Comparison of ENCODE assay signal across 19 mouse cellular contexts in genomic region chr14:117662261-117662660, GRCm38 (mm10).
"Had no signal": no experiment of that assay in that cellular context is flagged by ENCODE, and none has a peak within 500 bp of the region (broad histone marks: within the 10 kb centered on the region; RNA-seq: fewer than 3 reads in every experiment).

No protein-coding gene starts in this region.

- H3K36me3 ChIP-seq: liver, embryonic 12.5 days; midbrain, embryonic 10.5 days; midbrain, embryonic 13.5 days; midbrain, embryonic 15.5 days; neural tube, embryonic 13.5 days; neural tube, embryonic 15.5 days had no signal

- ATAC-seq: liver, embryonic 12.5 days; midbrain, embryonic 13.5 days; midbrain, embryonic 15.5 days had no signal

- DNase-seq: lung, adult 18-20 months; lung, postnatal 10 days; lung, postnatal 36 days; retina, postnatal 1 day; right cerebral cortex, adult 18-20 months; right cerebral cortex, postnatal 25 days; right cerebral cortex, postnatal 4 days; spleen, adult 18-20 months; thymus, adult 18-20 months; thymus, postnatal 14 days; thymus, postnatal 36 days had no signal

- H3K9ac ChIP-seq: liver, embryonic 12.5 days; liver, embryonic 14.5 days; midbrain, embryonic 13.5 days; midbrain, embryonic 15.5 days; neural tube, embryonic 13.5 days; neural tube, embryonic 15.5 days had no signal

- H3K4me2 ChIP-seq: liver, embryonic 12.5 days; midbrain, embryonic 13.5 days; midbrain, embryonic 15.5 days; neural tube, embryonic 13.5 days; neural tube, embryonic 15.5 days had no signal

- H3K4me3 ChIP-seq: liver, embryonic 12.5 days; midbrain, embryonic 10.5 days; midbrain, embryonic 13.5 days; midbrain, embryonic 15.5 days; myocyte; neural tube, embryonic 13.5 days; neural tube, embryonic 15.5 days had no signal

- H3K9me3 ChIP-seq: liver, embryonic 12.5 days; midbrain, embryonic 10.5 days; midbrain, embryonic 13.5 days; midbrain, embryonic 15.5 days; neural tube, embryonic 13.5 days; neural tube, embryonic 15.5 days had no signal

- H3K27me3 ChIP-seq: liver, embryonic 12.5 days; midbrain, embryonic 13.5 days; midbrain, embryonic 15.5 days; neural tube, embryonic 13.5 days; neural tube, embryonic 15.5 days had no signal

- H3K4me1 ChIP-seq: liver, embryonic 12.5 days; midbrain, embryonic 13.5 days; midbrain, embryonic 15.5 days; neural tube, embryonic 15.5 days had no signal

- H3K27ac ChIP-seq: liver, embryonic 12.5 days; liver, embryonic 14.5 days; midbrain, embryonic 10.5 days; midbrain, embryonic 13.5 days; midbrain, embryonic 15.5 days; neural tube, embryonic 13.5 days; neural tube, embryonic 15.5 days had no signal
